In the genomic region with DNA sequence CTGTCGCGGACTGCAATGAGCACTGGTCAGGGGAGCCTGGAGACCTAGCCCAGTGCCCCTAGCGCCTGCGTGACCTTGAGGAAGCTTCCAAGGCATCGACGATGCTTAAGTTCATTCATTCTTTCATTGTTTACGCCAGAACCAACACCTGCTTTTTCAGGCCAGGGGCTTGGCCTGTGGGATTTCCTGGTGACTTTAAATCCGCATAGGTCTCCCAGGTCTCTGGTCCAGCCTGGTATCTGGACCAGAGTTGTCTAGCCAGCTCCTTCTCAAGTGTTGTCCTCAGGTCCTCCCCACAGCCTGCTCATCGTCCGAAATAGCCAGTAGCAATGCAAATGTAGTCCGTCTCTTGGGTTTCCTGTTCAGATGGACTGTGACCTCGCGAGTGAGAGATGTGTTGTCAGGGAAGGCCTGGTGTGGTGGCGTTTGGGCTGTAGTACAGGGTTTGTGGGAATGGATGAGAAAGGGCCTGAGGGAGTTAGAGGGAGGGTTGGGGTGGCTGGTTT, we compare ENCODE assay signal across 8 mouse cellular contexts. TPM values are rescaled to one million over a fixed set of nuclear protein-coding genes. Genes with fewer than 3 reads are reported as not detected.
DNase-seq lines count a peak whose midpoint lies in the region; ATAC-seq and TF ChIP-seq lines count a peak whose summit lies in the region.

No protein-coding gene starts in this region.

- peaks cover 14% of the 10 kb centered on the region for H3K4me1 ChIP-seq in testis, adult 2 months (ENCODE audit: control insufficient read depth, insufficient read depth, low read length)
- peaks cover 62% of the 10 kb centered on the region for H3K4me1 ChIP-seq in limb, embryonic 15.5 days

- TF ChIP-seq CTCF in testis, adult 2 months (IDR thresholded peaks at IDR 0.05; ENCODE audit: control insufficient read depth, insufficient read depth, insufficient replicate concordance, low read depth, low read length) = no peak

- peak overlapping the region; percentile 81; the same call in 1 of the 2 replicates for H3K4me3 ChIP-seq in testis, adult 2 months (ENCODE audit: control insufficient read depth, low read depth, low read length)
- peak overlapping the region; percentile 76 for H3K4me3 ChIP-seq in limb, embryonic 15.5 days

- ATAC-seq in erythroblast, adult 5-6 weeks (replicated peaks; ENCODE audit: low FRiP score, poor library complexity, severe bottlenecking) = 0 out of 2 replicates have a peak, but pooled peaks have one; percentile 1
- no peak for ATAC-seq in limb, embryonic 15.5 days (ENCODE audit: insufficient number of reproducible peaks, low FRiP score, low TSS enrichment, low read depth)

- 6% methylated on average over 14 of the region's 14 CpGs for WGBS in limb, embryonic 15.5 days

- peak overlapping the region; percentile 46 for H3K9ac ChIP-seq in limb, embryonic 15.5 days

- H3K27me3 ChIP-seq in testis, adult 2 months (ENCODE audit: control insufficient read depth, insufficient read depth, low read length) = no peaks in the 10 kb centered on the region
- no peaks in the 10 kb centered on the region for H3K27me3 ChIP-seq in limb, embryonic 15.5 days
- no peaks in the 10 kb centered on the region; the same call in 1 of the 2 replicates for H3K27me3 ChIP-seq in splenic B cell, adult 2 months (ENCODE audit: control insufficient read depth, insufficient read depth, low read length, poor library complexity, severe bottlenecking)

- no peak for DNase-seq in testis, postnatal 10 days (ENCODE audit: low spot score)
- peak; percentile 32 for DNase-seq in splenic B cell, adult 2 months (ENCODE audit: low read depth, low spot score)
- no peak for DNase-seq in right cerebral cortex, adult 18-20 months
- DNase-seq in right cerebral cortex, postnatal 4 days = no peak
- DNase-seq in cerebellum, postnatal 36 days = no peak

- peak overlapping the region; percentile 99 for H3K4me2 ChIP-seq in limb, embryonic 15.5 days

- no peak for TF ChIP-seq POLR2A in testis, adult 2 months (IDR thresholded peaks at IDR 0.05; ENCODE audit: control insufficient read depth, low read depth, low read length)

- H3K36me3 ChIP-seq in testis, adult 2 months (ENCODE audit: control insufficient read depth, insufficient read depth, low read length) = no peaks in the 10 kb centered on the region
- no peaks in the 10 kb centered on the region for H3K36me3 ChIP-seq in limb, embryonic 15.5 days
- H3K36me3 ChIP-seq in splenic B cell, adult 2 months (ENCODE audit: control insufficient read depth, insufficient read depth, low read length, poor library complexity, severe bottlenecking) = no peaks in the 10 kb centered on the region

- no peak overlapping the region for H3K27ac ChIP-seq in testis, adult 2 months (ENCODE audit: control insufficient read depth, insufficient read depth, low read depth, low read length)
- H3K27ac ChIP-seq in limb, embryonic 15.5 days = peak overlapping the region; percentile 82; the same call in 1 of the 2 replicates

- H3K9me3 ChIP-seq in limb, embryonic 15.5 days = no peaks in the 10 kb centered on the region

RNA-seq across cellular contexts. Expression of a gene that starts 1.1 kb away (rescaled TPM):
- polyA plus RNA-seq in testis, adult 2 months (2012; rRNA removed) = 0.58 and 1.0 TPM in 2 replicates
- 226 and 246 TPM in 2 replicates for total RNA-seq in erythroblast, adult 5-6 weeks (2015; ENCODE audit: low replicate concordance)
- 344 and 364 TPM in 2 replicates for total RNA-seq in erythroblast, adult 5-6 weeks (2017; ENCODE audit: low replicate concordance)
- 10.0 and 14.5 TPM in 2 replicates for polyA plus RNA-seq in limb, embryonic 15.5 days (2015; fragmentation: Nextera tagmentation; extraction: Ambion mirVana)

RNA-seq across cellular contexts. Expression of a gene that starts 30.0 kb away (rescaled TPM):
- polyA plus RNA-seq in testis, adult 2 months (2012; rRNA removed) = 8.0 and 16.8 TPM in 2 replicates
- not detected in 2 replicates for total RNA-seq in erythroblast, adult 5-6 weeks (2015; ENCODE audit: low replicate concordance)
- total RNA-seq in erythroblast, adult 5-6 weeks (2017; ENCODE audit: low replicate concordance) = not detected in 2 replicates
- 488 and 490 TPM in 2 replicates for polyA plus RNA-seq in limb, embryonic 15.5 days (2015; fragmentation: Nextera tagmentation; extraction: Ambion mirVana)

RNA-seq across cellular contexts. Expression of a gene that starts 32.9 kb away (rescaled TPM):
- polyA plus RNA-seq in testis, adult 2 months (2012; rRNA removed) = 4.1 and 6.7 TPM in 2 replicates
- 0.19 TPM in 1 of 2 replicates, not detected in the other for total RNA-seq in erythroblast, adult 5-6 weeks (2015; ENCODE audit: low replicate concordance)
- total RNA-seq in erythroblast, adult 5-6 weeks (2017; ENCODE audit: low replicate concordance) = 0.43 TPM in 1 of 2 replicates, not detected in the other
- polyA plus RNA-seq in limb, embryonic 15.5 days (2015; fragmentation: Nextera tagmentation; extraction: Ambion mirVana) = 15.4 and 19.0 TPM in 2 replicates

Comparison
In these comparisons a context has a peak if more than half of its experiments do, and no peak if none do; other contexts are left out.
1. RNA of a gene that starts 30.0 kb away (polyA plus RNA-seq): 488 to 490 TPM in limb, embryonic 15.5 days; 8.0 to 16.8 TPM in testis, adult 2 months; every median in the first group is over 10 times any median in the second.